Mouse (Mus musculus) gastrocnemius, postnatal 25 days (tissue): Measurements from ENCODE around the gene Slc5a5. TPM values are rescaled to one million over a fixed set of nuclear protein-coding genes. Genes with fewer than 3 reads are reported as not detected.
A peak's percentile ranks its signal among the peaks of the same experiment; 100 is the strongest.

Experiments
- DNase-seq: peaks from one replicate; pipeline ENCODE4 v3.0.0; 2022
- total RNA-seq, 2 experiments: library from RNA; stranded (reverse); gene quantifications; 1 replicate in 1 of 2; 2 replicates in 1 of 2; pipeline ENCODE4 v1.2.3; 2021

Slc5a5 gene
- total RNA-seq, 2 experiments from 2014 or later = not detected

DNA sequence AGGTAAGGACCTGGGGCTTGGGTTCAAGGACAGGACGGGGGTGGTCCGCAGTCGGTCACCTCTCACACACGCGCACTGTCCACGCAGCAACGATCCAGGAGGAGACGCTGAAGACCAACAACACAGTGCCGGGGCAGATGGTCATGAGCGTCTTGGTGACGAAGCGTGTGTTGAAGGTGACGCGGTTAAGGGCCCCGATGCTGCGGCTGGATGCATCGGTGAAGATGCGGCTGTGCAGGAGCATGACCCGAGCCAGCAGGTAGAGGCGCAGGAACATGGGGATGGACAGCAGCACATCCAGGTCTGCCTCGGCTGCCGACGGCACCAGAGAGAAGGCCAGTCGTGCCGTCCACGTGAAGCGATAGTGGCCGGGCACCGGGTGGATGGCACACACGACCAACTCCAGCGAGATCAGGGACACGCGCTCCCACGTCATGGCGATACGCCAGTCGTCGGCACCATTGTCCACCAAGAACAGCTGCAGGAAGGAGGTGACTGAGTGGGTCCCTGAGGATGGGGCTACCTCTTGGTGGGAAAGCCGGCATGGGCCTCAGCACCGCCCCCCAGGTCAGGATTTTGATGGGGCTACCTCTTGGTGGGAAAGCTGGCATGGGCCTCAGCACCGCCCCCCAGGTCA is 39.8 kb downstream of the Slc5a5 start:
- no peak for DNase-seq

DNA sequence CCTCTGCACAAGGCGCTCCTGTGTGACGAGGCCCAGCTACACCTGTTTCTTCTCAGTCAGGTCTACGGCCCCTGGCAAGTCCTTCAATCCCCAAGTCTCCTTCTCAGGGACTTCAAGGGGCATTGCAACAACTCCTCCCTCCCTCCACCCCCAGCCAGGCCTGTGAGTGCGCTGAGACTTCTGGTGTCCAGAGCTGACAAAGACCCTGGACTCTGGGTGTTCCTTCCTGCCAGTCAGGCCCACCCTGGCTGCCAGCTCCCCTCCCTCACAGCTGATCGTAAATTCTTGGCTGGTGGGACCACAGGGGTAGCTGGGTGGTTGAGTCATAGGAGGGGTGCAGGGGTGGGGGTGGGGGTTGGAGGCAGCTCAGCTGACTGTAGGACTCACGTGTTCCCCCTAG is 40.7 kb downstream of the Slc5a5 start:
- no peak for DNase-seq

DNA sequence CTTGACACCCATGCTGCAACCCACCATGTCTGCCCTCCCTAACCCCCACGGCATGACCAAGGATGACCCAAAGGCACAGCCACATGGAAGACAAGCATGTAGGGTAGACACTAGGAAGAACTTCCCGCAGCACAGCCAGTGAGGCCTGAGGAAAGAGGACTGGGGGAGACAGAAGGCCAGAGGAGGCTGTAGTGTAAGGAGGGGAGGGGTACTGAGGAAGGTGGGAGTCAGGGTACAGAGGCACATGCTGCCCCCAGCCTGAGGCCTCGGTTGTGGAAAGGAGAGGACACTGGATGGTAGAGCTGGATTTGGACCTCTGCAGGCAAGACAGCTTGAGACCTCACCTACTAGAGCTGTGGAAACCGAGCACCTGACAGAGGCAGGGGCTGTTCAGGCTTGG is 41.6 kb downstream of the Slc5a5 start:
- DNase-seq = no peak

DNA sequence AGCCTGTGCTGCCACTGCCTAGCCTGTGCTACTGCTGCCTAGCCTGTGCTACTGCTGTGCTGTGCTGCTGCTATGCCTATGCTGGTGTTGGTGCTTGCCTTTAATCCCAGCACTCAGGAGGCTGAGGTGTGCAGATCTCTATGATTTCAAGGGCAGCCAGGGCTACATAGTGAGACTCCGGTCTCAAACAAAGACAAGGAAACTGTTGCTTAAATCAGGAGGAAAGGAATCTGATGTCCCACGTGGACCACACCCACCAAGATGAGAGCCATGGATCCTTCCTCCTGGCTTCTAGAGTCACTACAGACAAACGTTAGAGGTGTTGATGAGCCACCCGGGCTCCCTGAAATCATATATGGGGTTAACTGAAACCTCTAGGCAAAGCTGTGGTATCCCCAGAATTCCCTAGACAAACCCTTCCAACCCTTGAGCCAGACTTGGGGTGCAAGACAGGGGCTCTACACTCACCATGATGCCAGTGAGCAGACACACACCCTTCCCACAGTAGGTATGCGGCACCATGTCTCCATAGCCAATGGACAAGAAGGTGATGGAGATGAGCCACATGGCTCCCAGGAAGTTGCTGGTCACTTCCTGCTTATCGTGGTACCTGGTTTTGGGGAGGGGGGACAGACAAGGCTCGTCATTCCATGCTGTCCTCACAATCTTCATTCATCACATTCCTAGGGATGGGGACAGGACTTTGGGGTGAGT is 42.3 kb downstream of the Slc5a5 start:
- no peak for DNase-seq

DNA sequence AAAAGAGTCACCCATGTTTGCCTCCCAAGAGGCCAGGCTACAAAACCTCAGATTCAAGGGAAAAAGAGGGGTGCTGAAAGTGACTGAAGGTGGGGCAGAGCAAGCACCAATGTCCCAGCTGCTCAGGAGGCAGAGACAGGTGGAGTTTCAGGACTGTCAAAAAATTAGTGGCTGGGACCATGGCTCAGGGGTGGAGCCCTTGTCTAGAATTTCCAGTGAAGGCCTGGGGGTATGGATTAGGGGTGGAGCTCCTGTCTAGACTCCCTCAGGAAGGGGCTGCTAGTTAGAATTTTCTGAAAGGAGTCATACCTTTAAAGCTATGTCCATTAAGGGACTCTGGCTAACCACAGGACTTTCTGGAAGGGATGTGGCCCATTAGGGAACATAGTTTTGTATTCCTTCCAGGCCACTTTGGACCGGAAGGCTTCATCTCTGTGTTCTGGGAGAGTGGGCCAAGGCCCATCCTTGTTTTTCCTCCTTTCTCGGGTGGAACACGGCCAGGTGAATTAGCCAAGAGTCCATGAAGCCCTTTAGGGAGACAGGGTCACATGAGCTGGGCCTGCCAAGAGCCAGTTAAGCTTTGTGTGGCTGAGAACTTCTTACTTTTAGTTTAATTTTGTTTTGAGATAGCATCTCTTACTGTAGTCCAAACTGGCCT is 43.1 kb downstream of the Slc5a5 start:
- DNase-seq = peak; percentile 75

DNA sequence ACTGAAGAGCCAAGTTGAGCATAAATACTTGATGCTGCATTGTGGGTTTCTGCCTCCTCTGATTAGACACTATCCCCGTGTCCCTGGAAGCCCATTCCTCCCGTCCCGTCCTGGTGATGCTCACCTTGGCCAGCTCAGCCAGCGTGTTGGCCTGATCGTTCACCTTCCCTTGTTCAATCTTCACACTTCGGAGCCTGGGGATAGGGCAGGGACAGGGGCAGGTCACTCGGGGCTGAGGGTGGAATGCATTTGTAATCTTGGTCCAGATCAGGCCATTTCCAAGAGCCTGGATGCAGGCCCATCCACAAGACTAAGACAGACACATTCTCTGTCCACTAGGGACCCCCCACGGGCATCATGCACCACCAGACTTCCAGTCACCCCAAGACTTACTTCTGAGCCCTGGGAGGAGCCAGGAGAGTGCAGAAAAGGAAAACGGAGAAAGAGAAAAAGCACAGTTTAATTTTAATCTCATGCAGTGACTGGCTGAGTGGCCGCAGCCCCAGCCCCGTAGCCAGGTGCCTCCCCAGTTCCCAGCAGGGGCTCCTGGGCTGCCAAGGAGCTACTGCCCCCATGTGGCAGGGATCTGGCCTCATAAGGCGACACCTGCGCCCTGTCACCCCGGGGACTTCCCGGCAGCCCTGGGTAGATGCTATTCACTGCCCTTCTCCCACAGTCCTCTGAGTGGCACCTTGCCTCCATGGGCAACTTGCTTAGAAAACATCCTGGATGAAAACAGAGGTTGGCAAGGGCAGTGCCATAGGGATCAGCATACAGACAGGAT is 46.0 kb downstream of the Slc5a5 start:
- no peak for DNase-seq

DNA sequence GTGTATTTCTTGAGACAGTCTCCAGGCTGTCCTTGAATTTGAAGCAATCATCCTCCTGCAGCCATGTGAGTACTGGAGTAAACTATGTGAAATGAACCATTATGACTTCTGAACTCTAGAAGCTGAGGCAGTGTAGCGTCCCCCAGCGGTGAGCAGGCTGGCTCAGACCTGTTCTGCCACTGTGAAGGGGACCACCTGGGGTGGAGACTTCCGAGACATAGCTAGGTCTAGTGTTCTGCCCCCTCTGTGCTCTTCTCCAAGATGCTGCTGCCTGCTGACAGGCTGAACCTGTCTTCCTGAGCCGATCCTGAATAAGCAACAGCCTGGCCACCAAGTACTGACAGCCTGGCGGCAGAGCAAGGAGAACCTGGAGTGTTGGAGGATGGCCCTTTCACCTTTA is 47.4 kb downstream of the Slc5a5 start:
- no peak for DNase-seq

DNA sequence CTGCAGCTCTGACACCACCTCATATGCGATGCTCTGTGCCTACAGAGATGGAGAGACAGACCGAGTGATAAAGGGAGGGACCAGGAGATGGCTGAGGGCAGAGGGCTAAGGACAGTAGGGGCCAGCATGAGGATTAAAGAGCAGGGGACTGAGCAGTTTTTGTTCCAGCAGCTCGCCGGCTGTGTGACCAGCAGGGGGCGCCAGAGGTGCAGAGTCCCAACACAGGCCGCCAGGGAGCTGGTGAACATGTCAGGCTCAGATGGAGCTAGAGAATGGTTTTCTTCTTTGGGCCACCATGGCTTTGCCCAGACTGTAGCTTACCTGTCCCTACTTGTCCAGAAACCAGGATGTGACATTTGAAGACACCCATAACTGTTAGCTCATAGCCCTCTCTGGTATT is 48.0 kb downstream of the Slc5a5 start:
- peak; percentile 79 for DNase-seq

DNA sequence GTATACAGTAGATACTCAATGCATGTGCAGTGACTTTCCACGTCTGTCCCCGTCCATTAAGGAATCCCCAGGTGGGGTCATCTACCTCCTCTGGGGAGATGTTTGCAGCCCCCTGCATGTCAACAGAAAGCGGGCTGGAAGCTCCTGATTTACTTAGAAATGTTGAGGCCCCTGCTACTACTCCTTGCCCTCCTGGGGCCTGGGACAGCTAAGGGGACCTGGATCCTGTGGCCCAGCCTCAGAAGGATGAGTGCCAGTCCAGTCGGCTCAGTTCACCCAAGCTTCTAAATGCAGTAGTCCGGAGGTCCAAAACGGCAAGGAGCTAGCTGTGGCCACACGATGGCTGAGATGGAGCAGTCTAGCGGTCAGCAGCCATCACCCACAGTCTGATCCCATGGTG is 48.6 kb downstream of the Slc5a5 start:
- no peak for DNase-seq

DNA sequence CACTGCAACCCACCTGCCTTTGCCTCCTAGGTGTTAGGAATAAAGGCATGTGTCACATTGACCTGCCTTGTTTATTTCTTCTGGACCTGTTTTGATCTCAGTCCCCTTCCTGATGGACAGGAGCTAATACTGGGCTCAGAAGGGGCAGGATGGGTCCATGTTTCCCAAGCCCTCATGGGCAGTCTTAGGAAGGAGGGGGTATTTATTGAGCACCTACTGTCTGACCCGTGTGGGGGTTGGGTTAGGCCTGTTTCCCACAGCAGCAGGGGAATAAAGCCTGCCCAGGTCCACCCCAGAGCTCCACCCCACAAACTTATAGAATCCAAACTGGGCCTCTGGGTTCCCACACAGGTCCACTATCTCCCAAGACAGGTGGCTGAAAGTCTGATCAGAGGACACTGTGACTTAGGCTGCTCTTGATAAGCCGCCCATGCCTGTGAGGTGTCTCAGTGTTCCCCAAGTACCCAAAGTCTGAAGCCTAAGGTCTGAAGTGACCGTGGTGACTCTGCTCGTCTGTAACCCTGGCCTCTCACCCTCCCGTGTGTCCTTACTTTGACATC is 49.3 kb downstream of the Slc5a5 start:
- no peak for DNase-seq

DNA sequence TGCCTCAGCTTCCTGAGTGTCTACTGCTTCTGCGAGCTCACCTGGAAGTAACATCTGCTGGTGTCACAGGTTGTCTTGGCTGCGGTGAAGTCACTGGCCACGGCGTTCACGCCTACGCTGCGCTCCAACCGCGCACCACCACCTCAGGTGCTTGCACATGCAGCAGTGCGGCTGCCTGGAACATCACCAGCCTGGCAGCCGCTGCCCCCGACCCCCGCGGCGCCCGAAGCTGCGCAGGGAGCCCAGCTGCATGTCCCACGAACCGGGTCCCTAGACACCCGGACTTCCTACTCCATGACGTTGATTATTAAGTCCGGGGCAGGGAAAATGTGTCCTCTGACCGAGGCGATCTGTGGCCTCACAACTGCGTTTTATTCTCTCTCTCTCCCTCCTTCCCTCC is 50.1 kb downstream of the Slc5a5 start:
- DNase-seq = no peak

DNA sequence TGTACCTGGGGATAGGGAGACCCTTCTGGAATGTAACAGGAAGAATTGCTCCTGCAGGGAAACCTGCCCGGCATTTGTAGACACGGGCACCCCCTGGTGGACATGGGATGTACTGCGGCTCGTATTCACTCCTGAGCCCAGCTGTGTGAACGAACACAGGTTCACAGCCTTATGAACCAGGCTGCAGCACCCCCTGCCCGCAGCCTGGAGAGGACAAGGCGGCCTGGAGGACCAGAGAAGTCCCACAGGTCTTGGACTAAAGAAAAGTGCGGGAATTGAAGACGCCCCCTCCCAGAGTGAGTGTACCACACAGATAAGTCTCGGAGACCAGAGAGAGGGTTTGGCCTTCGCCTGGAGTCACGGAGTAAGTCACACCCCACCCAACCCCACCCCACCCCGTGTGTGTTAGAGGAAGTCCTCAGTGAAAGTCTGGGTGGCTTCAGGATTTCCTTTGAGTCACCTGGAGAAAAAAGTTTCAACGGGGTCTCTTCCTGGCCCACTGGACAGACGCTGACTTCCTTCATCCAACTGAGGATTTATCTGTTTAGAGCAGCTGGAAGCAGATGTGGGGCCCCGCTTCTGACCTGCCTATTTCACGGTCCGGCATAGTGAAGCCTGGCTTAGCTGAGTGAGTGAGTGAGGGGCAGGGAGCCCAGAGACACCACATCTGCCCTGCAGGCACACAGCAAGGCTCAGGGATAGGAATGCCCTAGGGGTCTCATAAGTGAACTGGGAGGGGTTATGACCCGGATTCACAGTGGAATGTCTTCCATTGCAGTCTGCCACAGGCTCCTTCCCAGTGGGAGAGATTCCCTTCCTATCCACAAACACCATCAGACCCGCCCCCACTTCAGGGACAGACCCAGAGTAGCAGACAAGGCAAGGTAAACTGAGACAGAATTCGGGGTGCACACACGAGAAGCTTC is 51.1 kb downstream of the Slc5a5 start:
- peak; percentile 83 for DNase-seq

DNA sequence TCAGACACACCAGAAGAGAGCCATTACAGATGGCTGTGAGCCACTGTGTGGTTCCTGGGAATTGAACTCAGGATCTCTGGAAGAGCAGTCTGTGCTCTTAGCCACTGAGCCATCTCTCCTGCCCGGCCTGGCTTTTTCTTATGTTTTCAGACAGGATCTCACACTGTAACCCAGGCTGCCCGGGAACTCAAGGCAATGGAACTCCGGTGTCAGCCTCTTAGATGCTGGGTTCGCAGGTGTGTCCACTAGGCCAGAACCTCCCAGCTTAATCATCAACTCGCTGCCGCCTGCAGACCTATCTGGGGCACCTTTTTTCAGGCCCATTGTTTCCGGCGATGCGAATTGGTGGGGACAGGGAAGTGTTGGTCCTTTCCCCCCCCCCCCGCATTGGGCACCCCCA is 52.0 kb downstream of the Slc5a5 start:
- no peak for DNase-seq

DNA sequence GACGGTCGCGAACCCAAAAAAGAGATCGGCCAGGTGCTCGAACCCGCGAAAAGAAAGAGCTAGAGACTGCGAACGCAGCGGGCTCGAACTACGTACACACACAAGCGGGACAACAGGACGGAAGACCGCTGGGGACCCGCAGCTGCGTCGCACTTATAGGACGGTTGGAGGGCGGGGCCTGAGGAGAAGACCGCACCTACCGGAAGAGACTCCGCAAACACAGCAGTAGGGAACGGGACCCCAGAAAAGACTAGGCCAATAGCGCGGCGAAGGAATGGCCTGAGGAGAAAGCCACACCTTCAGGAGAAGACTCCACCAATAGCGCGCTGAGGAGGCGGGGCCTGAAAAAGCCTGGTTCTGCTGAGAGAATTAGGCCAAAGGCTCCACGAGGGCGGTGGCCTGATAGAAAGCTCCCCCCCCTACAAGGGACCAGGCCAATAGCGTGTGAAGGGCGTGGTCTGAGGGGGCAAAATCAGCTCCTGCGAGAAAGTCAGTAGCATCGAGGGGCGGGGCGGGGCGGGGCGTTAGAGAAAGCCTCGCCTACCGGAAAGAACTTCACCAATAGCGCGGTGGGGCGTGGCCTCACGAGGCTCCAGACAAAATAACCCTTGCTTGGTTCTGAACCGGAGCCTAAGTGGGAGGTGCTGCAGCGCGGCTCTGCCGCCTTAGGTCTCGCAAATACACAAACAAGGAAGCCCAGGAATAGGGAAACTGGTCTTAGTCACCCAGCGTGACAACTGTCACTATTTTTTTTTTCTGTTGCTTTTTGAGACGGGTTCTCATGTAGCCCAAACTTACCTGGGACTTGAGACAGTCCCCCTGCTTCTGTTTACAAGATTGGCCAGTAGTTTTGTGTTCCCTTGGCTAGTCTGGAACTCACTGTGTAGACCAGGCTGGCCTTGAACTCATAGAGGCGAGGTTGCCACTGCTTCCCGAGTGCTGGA is 52.9 kb downstream of the Slc5a5 start, which contains the start of gene Arrdc2:
Gene Arrdc2, minus strand, starts transcription at position 313 of the 944 bp plus-strand sequence.
- DNase-seq = peak; percentile 100

DNA sequence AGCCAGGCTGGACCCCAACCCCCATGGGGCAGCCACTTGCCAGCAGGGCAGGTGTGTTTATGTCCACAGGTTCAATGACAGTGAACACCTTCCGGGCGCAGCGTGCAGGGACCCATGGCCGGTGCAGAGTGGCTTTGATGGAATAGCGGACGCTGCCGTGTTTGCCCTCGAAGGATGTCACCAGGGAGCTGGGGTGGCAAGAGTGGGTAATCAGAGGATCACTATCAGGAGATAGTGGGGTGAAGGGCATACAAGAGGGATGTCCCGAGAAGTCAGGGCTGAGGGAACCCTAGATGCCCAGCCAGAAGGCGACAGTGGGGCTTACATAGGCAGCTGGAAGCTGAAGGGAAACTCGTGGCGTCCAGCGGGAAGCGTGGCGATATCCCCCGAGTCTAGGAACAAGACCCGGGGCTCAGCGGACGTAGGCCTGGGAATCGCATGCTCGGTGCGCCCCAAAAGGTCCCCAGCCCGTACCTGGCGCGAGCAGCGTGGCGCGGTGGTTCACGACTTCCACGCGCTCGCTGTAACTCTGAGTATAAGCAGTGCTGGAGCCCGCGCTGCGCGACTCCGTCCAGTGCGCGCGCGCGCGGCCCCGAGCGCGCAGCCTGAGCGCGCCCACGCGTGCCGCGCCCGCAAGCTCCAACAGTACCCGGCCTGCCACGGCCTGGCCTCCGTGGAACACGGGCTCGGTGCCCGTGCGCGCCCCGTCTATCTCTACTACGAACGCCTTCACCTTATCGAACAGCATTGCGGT is 53.7 kb downstream of the Slc5a5 start:
- DNase-seq = peak; percentile 57

DNA sequence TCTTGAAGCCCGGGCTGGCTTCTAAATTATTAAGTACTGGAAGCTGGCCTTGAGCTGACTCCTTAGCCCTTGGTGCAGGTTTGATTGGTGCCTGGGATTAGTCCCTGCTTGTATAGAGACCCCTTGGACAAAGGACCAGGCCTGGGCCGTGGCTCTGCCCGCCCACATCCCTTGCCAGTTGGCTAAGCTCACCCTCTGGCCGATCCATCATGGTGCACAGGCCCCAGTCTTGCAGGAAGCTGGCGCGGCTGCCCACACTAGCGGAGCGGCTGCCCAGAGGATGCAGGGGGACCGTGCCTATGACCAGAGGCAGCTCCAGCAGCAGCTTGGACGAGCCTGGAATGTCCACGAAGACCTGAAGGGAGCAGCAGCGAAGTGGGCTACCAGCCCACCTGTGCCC is 55.9 kb downstream of the Slc5a5 start:
- DNase-seq = peak; percentile 52

DNA sequence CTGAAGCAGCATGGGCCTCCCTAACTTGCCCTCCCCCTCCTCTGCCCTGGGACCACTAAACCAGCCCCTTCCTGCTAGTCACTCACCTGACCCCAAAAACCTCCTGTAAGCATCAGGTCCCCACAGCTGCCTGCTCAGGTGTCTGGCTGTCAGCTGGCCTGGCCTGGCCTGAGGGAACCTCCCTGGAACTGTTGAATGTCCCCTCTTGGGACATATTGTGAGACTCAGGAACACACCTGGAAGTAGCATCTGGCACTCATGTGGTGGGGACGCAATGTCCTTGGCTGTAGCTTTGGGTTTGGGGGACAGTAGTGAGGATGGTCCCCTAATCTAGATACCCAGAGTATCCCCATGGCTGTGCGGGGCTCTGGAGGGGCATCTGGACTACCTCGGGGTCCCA is 58.5 kb downstream of the Slc5a5 start:
- peak; percentile 81 for DNase-seq

DNA sequence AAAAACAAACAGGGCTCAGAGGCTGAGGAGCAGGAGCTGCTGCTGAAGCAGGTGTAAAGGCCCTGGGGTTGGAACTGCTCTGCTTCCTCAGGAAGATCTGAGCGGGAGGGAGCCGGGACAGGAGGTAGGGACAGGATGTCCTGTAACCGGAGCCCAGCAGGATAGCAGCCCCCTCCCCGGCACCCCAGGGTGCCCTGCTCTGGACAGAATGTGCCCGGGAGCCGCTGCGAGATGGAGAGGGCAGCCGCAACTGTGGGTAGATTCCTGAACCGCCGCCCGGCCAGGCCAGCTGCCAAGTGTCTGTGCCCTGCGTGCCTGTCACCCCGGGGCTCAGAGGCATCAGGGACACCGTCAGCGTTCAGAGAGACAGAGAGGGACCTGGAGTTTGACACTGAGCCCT is 59.0 kb downstream of the Slc5a5 start:
- DNase-seq = peak; percentile 93

DNA sequence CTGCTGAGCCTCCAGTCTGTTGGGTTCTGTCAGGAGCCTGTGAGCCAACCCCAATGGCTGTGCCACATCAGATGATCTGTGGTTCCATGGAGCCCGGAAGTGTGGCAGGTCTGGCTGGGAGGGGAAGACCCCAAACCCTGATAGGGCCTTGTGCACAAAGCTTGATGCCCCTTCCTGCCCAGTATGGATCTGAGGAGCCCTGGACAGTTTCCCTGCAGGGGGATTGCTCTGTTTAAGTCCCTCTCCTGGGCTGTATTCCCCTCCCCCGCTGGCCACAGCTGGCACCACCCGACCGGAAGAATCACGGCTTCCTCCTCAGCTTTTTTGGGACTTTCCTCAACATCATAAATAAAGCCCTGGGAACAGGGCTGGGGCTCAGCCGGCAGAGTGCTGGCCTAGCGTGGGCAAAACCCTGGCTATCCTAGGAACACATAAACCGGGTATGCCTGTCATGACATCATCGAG is 59.5 kb downstream of the Slc5a5 start:
- DNase-seq = no peak
